Mouse (Mus musculus) MN1 (cell line): ENCODE measurements at regions not wholly inside any gene's neighbourhood (a gene's known extent, or its start where the extent isn't known, plus 50 kb on each side); places are given as distances from the start of the nearest gene placed in this dataset.

Source experiments
- DNase-seq: peaks from one replicate; pipeline ENCODE4 v3.0.0-alpha.2; 2016; ENCODE audit warnings: low spot score

DNA sequence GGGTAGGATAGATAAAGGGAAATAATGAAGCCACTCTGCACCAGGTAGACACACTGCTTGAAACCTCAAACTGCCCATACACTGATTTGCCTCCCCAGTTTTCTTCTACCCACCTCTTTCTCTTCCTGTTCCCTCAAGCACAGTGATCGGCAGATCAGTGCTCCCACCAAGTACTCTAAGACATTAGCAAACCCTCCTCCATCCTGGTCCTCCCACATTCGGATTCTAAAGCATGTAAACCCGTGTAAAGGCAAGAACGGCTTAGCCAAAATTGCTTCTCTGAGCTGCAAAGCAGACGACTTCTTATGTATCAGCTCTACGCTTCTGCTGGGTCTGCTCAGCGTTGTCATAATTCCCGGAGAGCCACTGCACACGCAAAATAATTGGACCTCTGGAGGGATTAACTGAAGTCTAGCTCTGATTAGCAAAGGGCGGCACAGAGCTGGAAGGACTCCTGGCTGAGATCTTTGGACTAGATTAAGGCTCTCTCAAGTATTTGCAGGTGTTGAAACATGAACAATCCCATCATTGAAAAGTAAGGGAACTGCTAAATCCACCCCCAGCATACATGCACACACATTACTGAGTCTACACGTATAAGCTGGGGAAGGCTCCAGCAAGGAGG lies 67.2 kb downstream of the Mtx3 start:
- DNase-seq, result no peak

DNA sequence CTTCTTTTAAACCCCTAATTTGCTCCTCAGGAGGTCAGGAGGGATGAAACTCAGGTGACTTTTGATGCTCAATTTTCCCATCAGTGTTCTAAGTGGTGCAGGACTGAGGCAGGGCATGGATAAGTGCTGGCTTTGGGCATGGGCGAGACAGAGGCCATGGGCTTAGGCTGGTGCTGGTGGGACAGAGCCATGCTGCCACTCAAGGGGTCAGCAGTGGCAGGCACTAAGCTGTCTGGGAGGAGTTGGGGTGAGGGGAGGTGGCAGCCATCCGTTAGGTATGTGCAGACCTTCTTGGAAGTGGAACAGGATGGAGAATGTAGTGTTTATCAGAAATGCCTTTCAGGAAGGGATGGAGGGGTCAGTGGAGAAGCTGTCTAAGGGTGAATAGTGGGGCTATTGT lies 68.1 kb downstream of the Mtx3 start:
- no peak for DNase-seq

DNA sequence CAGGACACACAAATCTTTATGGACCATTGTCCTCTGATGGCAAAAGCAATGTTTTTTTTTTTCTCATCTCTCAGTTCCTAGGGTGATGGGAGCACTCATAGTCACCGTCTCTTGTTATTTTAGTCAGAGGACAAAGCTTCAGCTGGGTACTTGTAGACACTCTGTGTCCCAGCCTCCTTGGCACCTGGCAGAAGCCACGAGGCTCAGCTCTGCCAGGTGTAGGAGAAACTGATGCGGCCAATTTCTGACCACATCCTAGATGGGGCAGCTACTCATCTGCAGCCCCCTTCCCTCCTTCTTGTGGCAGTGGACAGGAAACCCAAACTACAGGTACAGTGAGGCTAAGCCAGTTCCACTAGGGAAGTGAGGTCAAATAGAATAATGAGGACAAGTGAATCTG lies 70.1 kb downstream of the Mtx3 start:
- no peak for DNase-seq

GRCm38 (mm10) chr13:92915221-92915839 lies 70.8 kb downstream of the Mtx3 start:
- no peak for DNase-seq

DNA sequence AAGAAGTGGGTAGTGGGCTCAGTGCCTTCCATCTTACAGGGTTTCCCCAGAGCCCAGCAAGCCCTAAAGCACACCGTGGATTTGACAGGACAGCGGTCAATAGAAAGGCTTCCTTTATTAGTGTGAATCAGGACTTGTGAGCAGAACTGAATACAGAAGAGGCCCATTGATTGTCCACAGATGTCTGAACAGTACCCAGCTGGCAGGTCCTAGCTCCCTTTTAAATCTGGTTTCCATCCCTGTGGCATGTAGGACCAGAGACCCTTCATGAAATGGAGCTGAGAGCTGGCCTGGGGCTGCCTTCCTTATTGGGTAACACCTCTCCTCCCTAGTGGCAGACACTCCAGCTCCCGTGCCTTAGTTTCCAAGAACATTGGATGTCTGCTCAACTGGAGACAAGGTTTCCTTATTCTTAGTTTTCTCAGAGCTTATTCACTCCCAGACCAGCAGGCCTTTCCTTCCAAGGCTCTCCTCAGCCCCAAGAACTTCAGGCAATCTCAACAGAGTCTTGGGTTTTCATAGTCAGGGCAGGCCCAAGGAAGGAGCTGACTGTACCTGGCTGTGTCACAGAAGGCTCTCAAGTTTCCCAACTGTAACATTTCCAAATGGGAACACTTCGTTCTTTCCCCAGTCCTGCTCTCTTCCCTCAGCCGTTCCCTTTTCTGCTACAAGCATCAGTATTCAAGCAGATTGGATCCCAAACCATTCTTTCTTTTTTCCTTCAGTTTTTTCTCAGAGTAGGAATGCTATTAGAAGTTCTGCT lies 71.6 kb downstream of the Mtx3 start:
- no peak for DNase-seq

DNA sequence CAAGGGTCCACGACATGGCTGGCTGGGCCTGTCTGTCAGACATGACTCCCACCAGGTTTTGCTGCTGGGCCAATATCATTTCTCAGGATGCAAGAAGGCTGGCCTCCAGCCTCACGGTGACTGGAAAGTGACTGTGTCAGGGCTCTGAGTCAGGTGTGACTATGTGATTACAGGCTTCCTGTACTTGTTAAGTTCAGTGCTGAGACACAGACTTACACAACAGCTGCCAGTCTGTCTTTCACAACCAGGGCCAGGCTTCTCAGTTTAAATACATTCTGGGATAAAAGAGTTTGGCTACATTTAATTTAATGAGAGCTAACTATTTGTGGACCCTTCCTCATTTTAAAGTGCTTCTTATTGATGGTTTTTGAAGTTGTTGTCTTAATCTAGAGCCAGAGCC lies 75.3 kb downstream of the Mtx3 start:
- DNase-seq, result no peak

- DNase-seq, result no peak
These were observed 77.4 kb downstream of the Mtx3 start for GRCm38 (mm10) chr13:92921936-92922335.

GRCm38 (mm10) chr13:92923496-92923895 lies 78.9 kb downstream of the Mtx3 start:
- DNase-seq, result no peak

- no peak for DNase-seq
These were observed 79.5 kb downstream of the Mtx3 start for GRCm38 (mm10) chr13:92924021-92924420.

- DNase-seq, result no peak
These were observed 80.6 kb downstream of the Mtx3 start for GRCm38 (mm10) chr13:92925196-92925595.

DNA sequence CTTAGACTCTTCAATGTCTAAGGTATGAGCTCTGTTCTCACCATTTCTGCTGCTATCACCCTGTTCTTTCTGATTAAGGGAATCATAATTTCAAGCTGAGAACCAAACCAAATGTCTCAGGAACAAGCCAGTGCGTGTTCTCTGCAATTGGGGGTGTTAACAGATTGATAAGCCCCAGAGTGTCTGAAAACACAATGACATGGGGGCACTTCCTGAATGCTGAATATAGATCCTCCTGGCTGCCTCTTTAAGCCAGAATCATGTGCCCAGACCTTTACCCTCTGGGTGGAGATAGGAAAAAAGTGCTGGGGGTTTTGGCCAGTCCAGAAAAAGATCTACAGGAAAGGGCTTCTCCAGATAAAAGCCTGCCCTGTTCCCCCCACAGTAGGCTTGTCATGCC lies 84.0 kb downstream of the Mtx3 start:
- no peak for DNase-seq

DNA sequence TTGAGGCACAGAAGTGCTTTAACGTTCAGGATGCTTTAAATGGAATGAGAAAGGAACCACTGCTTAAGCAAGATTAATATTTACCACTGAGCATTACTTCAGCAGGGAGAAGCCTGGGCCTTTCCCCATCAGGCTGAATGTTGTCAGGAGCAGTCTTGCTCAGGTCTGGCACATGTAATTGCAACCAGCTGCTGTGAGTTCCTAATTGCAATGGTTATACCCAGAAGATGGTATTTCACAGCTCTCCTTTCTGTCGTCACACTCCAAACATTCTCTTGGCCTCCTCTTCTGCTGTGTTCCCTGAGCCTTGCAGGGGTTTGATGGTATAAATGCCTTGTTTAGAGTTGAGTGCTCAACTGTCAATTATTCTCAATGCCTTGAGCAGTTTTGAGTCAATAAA lies 87.1 kb downstream of the Mtx3 start:
- DNase-seq, result no peak

GRCm38 (mm10) chr13:92939032-92939431 lies 94.5 kb downstream of the Mtx3 start:
- no peak for DNase-seq

GRCm38 (mm10) chr13:92940610-92941009 lies 96.0 kb downstream of the Mtx3 start:
- DNase-seq, result no peak

- DNase-seq, result no peak
These were observed 104.0 kb downstream of the Mtx3 start for GRCm38 (mm10) chr13:92948560-92948959.

GRCm38 (mm10) chr13:92960031-92960430 lies 115.5 kb downstream of the Mtx3 start:
- no peak for DNase-seq

DNA sequence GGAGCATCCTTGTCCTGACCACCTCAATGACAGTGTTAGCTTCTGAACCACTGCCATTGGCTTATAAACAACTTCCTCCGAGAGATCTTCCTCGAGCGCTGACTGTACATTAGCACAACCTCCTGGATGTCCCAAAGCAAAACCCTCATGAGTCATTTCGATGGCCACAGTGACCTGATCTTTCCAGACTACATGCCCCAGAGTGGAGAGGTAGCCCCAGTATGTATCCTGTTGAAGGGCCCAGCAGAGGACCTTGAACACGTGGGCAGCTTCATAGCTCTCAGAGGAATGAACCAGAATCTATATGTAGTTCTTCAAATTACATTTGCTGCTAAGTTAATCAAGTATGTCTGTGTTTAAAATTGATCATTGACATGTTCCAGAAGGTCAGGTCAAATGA lies 118.1 kb downstream of the Mtx3 start:
- no peak for DNase-seq

- DNase-seq, result no peak
These were observed 118.9 kb downstream of the Mtx3 start for GRCm38 (mm10) chr13:92963351-92963895.

DNA sequence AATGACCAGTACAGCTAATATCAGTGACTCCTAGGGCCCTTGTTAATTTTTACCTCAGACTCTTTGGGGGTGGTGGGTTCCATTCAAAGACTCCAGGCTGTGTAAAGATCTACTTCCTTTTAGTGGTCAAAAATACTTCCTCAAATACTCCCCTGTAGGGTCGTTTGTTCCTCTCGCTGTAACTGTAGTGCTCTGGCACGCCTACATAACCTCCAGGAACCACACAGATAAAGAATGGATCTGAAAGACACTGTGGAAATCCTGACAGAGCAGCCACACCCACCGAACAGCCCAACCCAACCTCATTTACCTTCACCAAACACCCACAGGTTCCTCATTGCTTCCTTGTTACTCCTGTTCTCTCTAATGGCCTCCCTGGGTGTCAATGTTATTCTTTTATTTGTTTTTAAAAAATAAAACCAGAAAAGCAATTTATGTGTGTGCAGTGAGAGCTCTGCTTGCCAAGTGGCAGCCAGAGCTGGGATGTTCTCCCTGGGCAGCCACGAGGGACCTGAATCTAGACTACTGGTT lies 119.7 kb downstream of the Mtx3 start:
- DNase-seq, result no peak

DNA sequence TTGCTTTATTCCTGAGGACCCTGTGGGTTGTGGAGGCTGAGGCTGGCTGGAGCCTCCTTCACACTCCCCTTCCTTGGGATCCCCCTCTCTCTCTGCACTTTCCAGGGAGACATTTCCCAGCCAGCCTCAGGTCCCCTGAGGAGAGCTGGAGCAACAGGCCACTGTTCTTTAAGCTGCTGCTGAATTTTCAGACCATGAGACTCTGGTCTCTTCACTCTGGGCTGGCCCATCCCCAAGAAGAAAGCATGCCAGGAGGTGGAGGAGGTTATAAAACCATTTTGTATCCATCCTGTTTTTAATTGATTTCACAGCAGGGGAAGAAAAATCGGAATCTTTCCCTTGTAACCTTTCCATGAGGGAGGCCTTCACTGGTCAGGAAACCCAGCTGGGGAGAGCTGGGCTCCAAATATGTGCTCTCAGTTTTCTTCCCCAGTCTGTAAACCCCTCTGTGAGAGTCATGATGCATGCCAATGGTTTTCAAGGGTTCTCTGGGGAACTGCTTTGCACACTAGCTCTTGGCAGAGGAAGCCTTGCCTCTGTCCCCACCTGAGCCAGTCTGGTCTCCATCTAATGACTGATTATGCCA lies 122.6 kb downstream of the Mtx3 start:
- DNase-seq, result no peak

GRCm38 (mm10) chr13:92969579-92969978 lies 125.0 kb downstream of the Mtx3 start:
- DNase-seq, result no peak

DNA sequence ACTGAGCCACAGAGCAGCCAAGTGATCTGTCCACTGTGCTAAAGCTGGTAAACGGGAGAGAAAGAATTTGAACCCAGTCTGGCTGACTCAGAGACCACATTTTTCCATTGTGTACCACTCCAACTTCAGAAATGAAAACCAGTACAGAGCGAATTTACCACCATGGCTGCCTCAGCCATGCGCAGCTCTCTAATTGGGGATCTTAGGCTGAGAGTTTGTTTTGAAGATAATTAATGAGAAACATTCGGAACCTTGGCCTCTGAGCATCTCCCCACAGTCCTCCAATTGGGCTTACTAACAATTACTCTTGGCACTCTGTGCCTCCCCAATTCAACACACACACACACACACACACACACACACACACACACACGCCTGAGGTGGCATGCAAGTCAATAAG lies 128.3 kb downstream of the Mtx3 start:
- DNase-seq, result no peak

GRCm38 (mm10) chr13:92973791-92974190 lies 129.2 kb downstream of the Mtx3 start:
- no peak for DNase-seq
